Mouse (Mus musculus) forebrain, embryonic 16.5 days (tissue): ENCODE results near the gene Ski. TPM values are rescaled to one million over a fixed set of nuclear protein-coding genes. Genes with fewer than 3 reads are reported as not detected.

Source experiments
- ATAC-seq: fragments of 200-750 bp; cut with Nextera tagmentation; 2 replicates; pipeline ENCODE4 v1.8.0; 2017; ENCODE audit warnings: mild to moderate bottlenecking, moderate library complexity
- H3K27ac ChIP-seq: fragments of 300-500 bp; sonication (generic); 2 replicates; pipeline ENCODE4 v1.5.1; 2014; ENCODE audit warnings: low read length, control low read depth
- H3K27me3 ChIP-seq: fragments of 300-500 bp; sonication (generic); replicated peaks from 2 replicates; pipeline ENCODE4 v1.6.1; 2014; ENCODE audit warnings: low read length; ENCODE audit not compliant: control insufficient read depth, insufficient read depth
- H3K36me3 ChIP-seq: fragments of 300-500 bp; sonication (generic); 2 replicates; pipeline ENCODE4 v1.6.1; 2014; ENCODE audit not compliant: control insufficient read depth, insufficient read depth
- H3K4me1 ChIP-seq: fragments of 300-500 bp; sonication (generic); replicated peaks from 2 replicates; pipeline ENCODE4 v1.6.1; 2014; ENCODE audit warnings: low read length; ENCODE audit not compliant: control insufficient read depth, insufficient read depth
- H3K4me2 ChIP-seq: fragments of 300-500 bp; sonication (generic); 2 replicates; pipeline ENCODE4 v1.6.1; 2014; ENCODE audit warnings: mild to moderate bottlenecking, low read length, control low read depth
- H3K4me3 ChIP-seq: fragments of 300-500 bp; sonication (generic); replicated peaks from 2 replicates; pipeline ENCODE4 v1.5.1; 2014; ENCODE audit warnings: mild to moderate bottlenecking, low read length, control low read depth
- H3K9ac ChIP-seq: fragments of 300-500 bp; sonication (generic); replicated peaks from 2 replicates; pipeline ENCODE4 v1.6.1; 2014; ENCODE audit warnings: low read depth, low read length, control low read depth
- H3K9me3 ChIP-seq: fragments of 300-500 bp; sonication (generic); 2 replicates; pipeline ENCODE4 v1.6.1; 2016; ENCODE audit warnings: low read length; ENCODE audit not compliant: control insufficient read depth
- WGBS: fragments of 180-500 bp; shearing (Covaris S2); extraction: QIAGEN DNeasy Blood & Tissue Kit; methylation state at CpG from one replicate; pipeline ENCODE4 v1.1.7; 2014; 5-methylcytosine and 5-hydroxymethylcytosine counted together
- polyA plus RNA-seq: library from polyadenylated mRNA; unstranded; fragments of >200 nt; fragmentation: Nextera tagmentation; extraction: Ambion mirVana; gene quantifications from 2 replicates; pipeline ENCODE4 v1.2.1, GENCODE M21; 2015

Ski gene
- polyA plus RNA-seq, 1 experiment from 2014 or later: 15.8 TPM

DNA sequence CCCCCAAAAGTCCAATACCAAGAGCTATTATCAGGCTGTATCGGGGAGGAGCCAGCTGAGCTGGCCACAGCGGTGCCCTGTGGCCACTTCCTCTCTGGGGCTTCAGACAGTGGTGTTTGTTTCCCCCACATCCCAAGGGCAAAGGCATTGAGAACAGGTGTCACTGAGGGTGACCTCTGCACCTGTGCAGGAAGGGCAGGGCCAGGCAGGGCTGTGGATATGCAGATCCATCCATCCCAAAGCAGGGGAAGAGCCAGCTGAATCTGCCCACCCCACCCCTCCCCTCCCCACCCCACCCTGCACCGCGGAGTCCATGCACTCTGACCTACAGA lies 59.1 kb downstream of the Ski start:
- Histone ChIP-seq H3K27me3 (no peaks in the 10 kb centered on the region), H3K4me2 (no peak overlapping the region), H3K4me1 (peaks cover 12% of the 10 kb centered on the region), H3K4me3 (no peak overlapping the region), H3K36me3 (peaks cover 7% of the 10 kb centered on the region; the same call in 1 of the 2 replicates), H3K9ac (no peak overlapping the region), H3K9me3 (no peaks in the 10 kb centered on the region), H3K27ac (no peak overlapping the region)
- ATAC-seq: no peak
- 58% methylated on average over 4 of the region's 4 CpGs for WGBS

DNA sequence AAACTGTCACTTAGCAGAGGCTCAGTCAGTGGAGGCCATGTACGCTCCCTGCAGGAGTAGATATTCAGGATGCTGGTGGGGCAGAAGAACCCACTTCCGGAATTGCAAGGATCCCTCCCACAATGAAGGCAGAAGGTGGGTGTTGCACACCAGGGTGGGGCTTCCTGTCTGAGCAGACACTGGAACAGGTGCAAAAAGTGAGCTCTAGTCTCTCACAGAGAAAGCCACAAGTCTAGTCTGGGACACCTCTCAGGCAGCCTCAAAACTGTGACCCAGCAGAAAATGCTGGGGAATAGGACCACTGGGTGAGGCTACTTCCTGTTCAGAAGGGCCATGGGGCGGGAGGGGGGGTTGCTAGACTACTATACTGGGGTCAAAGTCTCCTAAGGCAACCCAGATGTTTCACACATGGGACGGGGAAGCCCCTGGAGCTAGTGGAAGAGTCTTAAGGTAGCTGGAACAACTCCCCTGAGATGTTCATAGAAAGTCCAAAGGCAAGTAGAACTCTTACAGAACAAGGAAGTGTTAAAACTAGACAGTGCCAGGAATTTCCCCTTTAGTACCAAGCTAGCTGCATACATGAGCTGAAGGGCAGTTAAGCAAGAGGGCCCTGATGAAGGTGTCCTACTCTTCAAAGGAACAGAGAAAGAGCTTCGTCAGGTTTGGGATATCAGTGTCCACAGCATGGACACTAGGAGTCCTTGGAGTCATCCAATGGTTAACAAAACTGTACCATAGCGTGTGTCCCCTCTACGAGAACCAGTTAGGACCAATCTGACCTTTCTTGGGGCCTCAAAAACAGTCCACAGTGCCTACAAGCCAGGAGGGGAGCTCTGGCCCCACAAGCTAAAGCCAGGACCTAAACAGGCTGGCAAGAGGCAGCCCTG lies 59.7 kb downstream of the Ski start:
- ATAC-seq: no peak
- Histone ChIP-seq H3K9ac (no peak overlapping the region), H3K9me3 (no peaks in the 10 kb centered on the region), H3K27me3 (no peaks in the 10 kb centered on the region), H3K27ac (no peak overlapping the region), H3K4me1 (peaks cover 12% of the 10 kb centered on the region), H3K4me3 (no peak overlapping the region), H3K36me3 (peaks cover 9% of the 10 kb centered on the region; the same call in 1 of the 2 replicates), H3K4me2 (no peak overlapping the region)
- WGBS: 86% methylated on average over 7 of the region's 7 CpGs

DNA sequence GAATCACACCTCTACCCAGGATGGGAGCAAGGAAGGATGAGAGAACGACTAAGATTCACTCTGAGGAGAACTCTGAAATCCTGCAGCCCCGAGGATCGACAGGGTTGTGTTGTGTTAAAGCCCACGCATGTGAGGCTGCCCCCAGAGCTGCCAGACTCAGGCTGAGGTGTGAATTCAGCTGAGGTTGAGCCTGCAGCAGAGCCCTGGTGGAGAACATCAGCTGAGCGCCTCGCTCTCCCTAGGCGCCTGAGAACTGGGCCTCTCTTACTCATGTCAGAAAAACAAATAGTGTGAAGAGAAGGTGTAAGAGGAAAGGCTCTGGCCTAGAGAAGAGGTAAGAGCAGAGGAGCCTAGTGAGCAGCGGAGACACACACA lies 63.9 kb downstream of the Ski start:
- peaks cover 25% of the 10 kb centered on the region for H3K36me3 ChIP-seq
- H3K4me3 ChIP-seq: no peak overlapping the region
- 79% methylated on average over 8 of the region's 8 CpGs for WGBS
- ATAC-seq: no peak
- H3K9me3 ChIP-seq: no peaks in the 10 kb centered on the region
- no peak overlapping the region for H3K9ac ChIP-seq
- no peaks in the 10 kb centered on the region for H3K4me1 ChIP-seq
- H3K27ac ChIP-seq: no peak overlapping the region
- no peak overlapping the region for H3K4me2 ChIP-seq
- no peaks in the 10 kb centered on the region for H3K27me3 ChIP-seq

DNA sequence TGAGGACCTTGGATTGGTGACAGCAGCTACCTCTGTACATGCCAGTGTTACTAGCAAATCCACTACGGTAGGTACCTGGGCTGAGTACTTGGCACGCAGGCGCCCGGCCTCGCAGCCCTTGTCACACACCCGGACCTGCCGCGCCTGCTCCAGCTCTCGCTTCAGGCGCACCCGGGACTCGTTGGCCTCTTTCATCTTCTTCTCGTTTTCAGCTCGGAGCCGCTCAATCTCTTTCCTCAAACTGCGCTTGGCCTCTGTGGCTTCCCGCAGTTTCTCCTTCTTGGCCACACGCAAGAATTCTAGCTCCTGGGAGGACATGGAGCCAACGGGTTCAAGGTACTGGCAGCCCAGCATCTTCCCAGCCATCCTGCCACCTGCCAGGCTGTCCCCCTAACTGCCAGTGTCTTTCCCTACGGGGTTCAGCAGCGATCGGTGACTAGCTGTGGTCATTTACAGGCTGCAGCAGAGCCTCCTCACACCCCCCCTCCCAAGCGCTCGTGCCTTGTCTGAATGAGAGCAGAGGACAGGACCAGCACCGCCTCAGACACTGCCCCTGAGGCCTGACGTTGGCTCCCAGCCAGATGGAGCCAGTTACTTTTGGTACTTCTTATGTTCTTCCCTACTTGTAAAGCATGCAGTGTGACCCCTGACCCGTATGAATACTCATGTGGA lies 64.4 kb downstream of the Ski start:
- H3K27ac ChIP-seq: no peak overlapping the region
- whole genome bisulfite sequencing: 81% methylated on average over 27 of the region's 27 CpGs
- H3K4me3 ChIP-seq: no peak overlapping the region
- H3K4me1 ChIP-seq: no peaks in the 10 kb centered on the region
- no peak overlapping the region for H3K9ac ChIP-seq
- H3K9me3 ChIP-seq: no peaks in the 10 kb centered on the region
- H3K4me2 ChIP-seq: no peak overlapping the region
- H3K36me3 ChIP-seq: peaks cover 25% of the 10 kb centered on the region
- no peaks in the 10 kb centered on the region for H3K27me3 ChIP-seq
- ATAC-seq: no peak

DNA sequence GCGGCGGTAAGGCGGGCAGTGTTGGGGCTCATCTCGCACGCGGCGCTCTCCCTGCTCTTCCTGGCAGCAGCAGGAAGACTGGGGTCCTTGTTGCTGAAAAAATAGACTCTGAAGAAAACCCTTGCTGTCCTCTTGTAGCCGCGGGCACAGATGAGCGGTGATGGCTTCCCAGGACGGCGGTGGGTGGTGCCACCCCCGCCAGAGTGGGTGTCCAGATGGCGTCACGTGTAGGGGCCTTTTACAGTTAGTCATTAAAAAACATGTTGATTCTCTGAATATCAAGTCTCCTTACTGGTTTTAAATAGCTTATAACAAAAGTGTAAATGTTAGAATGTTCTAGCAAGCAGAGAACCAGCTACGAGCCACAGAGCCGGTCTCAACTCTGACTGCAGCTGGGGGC lies 65.7 kb downstream of the Ski start:
- Histone ChIP-seq H3K4me3 (no peak overlapping the region), H3K36me3 (peaks cover 25% of the 10 kb centered on the region), H3K4me1 (no peaks in the 10 kb centered on the region), H3K9ac (no peak overlapping the region), H3K9me3 (no peaks in the 10 kb centered on the region), H3K4me2 (no peak overlapping the region), H3K27me3 (no peaks in the 10 kb centered on the region), H3K27ac (no peak overlapping the region)
- 91% methylated on average over 17 of the region's 17 CpGs for WGBS
- ATAC-seq: no peak

DNA sequence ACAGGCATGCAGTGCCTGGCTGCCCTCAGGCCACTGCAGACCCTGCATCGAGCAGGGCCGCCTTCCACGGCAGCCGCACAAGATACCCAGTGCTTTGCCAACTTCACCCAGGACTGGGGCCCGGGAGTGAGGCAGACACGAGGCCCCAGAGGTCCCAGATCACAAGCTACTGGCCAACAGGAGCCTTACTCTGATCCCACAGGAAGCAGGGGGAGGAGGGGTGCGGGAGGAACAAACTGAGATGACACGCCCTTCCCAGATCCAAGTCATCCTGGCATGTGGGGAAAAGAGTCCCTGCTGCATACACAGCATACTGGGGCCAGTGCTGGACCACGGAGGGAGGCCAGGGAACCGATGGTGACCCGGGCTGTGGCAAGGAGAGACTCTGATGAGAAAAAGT lies 67.4 kb downstream of the Ski start:
- ATAC-seq: no peak
- Histone ChIP-seq H3K27me3 (no peaks in the 10 kb centered on the region), H3K9me3 (no peaks in the 10 kb centered on the region), H3K4me2 (no peak overlapping the region), H3K4me3 (no peak overlapping the region), H3K36me3 (peaks cover 25% of the 10 kb centered on the region), H3K9ac (no peak overlapping the region), H3K4me1 (peaks cover 12% of the 10 kb centered on the region), H3K27ac (no peak overlapping the region)
- WGBS: 88% methylated on average over 11 of the region's 11 CpGs

DNA sequence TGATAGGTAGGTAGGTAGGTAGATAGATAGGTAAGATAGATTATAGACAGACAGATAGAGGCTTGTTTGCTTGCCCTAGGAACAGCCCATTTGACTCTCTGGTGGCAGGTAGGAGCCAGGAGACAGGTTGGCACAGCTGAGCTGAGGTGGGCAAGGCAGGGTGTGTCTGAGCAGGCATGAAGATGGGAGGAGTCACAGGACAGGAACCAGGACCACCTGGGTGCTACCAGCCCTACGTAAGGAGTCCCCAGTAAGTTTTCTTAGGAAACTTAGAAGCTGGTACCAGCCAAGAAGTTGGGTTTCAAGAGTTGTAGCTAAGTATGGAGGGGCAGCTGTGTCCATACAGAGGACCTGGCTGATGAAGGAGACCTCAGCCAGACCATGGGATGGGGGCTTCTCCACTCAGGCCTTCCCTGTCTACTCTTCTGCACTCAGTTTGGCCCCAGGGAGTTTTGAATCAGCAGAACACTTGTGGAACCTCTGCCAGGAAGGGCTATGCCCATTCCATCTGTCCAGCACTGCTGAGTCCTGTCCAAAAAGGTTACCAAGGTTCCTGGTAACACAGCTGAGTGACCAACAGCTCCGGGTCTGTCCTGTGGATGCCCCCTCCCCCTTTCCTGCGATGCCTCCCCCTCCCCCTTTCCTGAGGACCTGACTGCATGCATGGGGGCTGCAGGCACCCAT lies 68.9 kb downstream of the Ski start:
- no peak overlapping the region for H3K9ac ChIP-seq
- WGBS: 91% methylated on average over 3 of the region's 3 CpGs

DNA sequence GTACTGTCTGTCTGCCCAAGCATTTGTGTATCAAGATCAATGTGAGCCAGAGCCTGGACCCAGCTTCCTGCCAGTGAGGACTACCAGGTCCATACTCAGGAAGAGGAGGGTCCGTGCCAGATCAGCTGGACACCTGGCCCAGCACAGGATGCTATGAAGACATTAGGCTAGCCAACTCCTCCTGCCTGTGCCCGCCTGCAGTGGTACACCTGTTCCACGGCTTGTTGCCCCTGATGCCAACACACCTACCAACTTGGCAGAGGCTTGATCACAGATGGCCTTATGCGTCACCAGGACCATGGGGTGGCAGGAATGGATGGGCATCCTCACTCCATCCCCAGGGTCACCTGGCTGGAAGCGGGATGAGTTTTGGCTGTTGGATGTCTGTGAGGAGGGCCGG lies 69.9 kb downstream of the Ski start:
- no peaks in the 10 kb centered on the region for H3K27me3 ChIP-seq
- H3K9me3 ChIP-seq: no peaks in the 10 kb centered on the region
- no peak overlapping the region for H3K27ac ChIP-seq
- no peak for ATAC-seq
- 91% methylated on average over 6 of the region's 6 CpGs for WGBS
- peaks cover 12% of the 10 kb centered on the region for H3K4me1 ChIP-seq
- no peak overlapping the region for H3K4me3 ChIP-seq
- no peak overlapping the region for H3K4me2 ChIP-seq
- peaks cover 15% of the 10 kb centered on the region for H3K36me3 ChIP-seq
- no peak overlapping the region for H3K9ac ChIP-seq

More for the DNA sequence above, 68.9 kb downstream of the Ski start:
- H3K27ac ChIP-seq: no peak overlapping the region
- H3K36me3 ChIP-seq: peaks cover 17% of the 10 kb centered on the region
- no peaks in the 10 kb centered on the region for H3K9me3 ChIP-seq
- H3K4me3 ChIP-seq: no peak overlapping the region
- peaks cover 12% of the 10 kb centered on the region for H3K4me1 ChIP-seq
- no peak for ATAC-seq
- H3K27me3 ChIP-seq: no peaks in the 10 kb centered on the region
- no peak overlapping the region for H3K4me2 ChIP-seq

DNA sequence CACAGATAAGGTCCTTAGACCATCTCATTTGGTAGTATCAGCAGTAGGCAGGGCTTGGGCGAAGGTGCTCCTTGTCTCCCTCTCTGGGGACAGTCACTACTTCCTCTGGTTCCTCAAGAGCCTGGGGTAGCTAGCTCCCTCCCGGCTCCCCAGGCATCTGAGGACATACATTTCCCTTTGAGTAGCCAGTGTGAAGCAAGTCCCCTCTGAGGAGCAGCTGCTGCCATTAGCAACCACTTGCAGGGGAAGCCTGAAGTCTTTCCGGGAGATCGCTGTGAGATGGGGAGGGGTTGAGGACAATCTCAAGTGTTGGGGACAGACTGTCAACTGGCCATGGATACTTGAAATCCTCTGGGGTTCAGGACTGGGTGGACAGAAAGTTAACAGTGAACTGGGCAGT lies 70.5 kb downstream of the Ski start:
- 81% methylated on average over 4 of the region's 4 CpGs for WGBS
- Histone ChIP-seq H3K36me3 (peaks cover 10% of the 10 kb centered on the region), H3K4me3 (no peak overlapping the region), H3K4me2 (no peak overlapping the region), H3K4me1 (peaks cover 12% of the 10 kb centered on the region), H3K27ac (no peak overlapping the region), H3K9ac (no peak overlapping the region), H3K27me3 (no peaks in the 10 kb centered on the region), H3K9me3 (no peaks in the 10 kb centered on the region)
- no peak for ATAC-seq
